ENCODE assay signal across 16 mouse cellular contexts in genomic region chr2:135538022-135538421, GRCm38 (mm10).
DNase-seq lines count a peak whose midpoint lies in the region; TF ChIP-seq lines count a peak whose summit lies in the region.
"Had no signal": no experiment of that assay in that cellular context is flagged by ENCODE, and none has a peak within 500 bp of the region (broad histone marks: within the 10 kb centered on the region; RNA-seq: fewer than 3 reads in every experiment).

No protein-coding gene starts in this region.

- H3K27ac ChIP-seq in testis, adult 2 months (ENCODE audit: control insufficient read depth, insufficient read depth, low read depth, low read length): peak overlapping the region; percentile 33
- peak overlapping the region; percentile 84 for H3K27ac ChIP-seq in heart, embryonic 10.5 days
- H3K27ac ChIP-seq: hindbrain, embryonic 14.5 days; limb, embryonic 13.5 days; lung, embryonic 15.5 days; midbrain, embryonic 12.5 days; neural tube, embryonic 15.5 days had no signal

- H3K36me3 ChIP-seq in testis, adult 2 months (ENCODE audit: control insufficient read depth, insufficient read depth, low read length): no peaks in the 10 kb centered on the region
- H3K36me3 ChIP-seq in heart, embryonic 10.5 days: no peaks in the 10 kb centered on the region
- H3K36me3 ChIP-seq: limb, embryonic 13.5 days; lung, embryonic 15.5 days; midbrain, embryonic 12.5 days; neural tube, embryonic 15.5 days had no signal

- H3K4me1 ChIP-seq in testis, adult 2 months (ENCODE audit: control insufficient read depth, insufficient read depth, low read length): peaks cover 2% of the 10 kb centered on the region
- peaks cover 19% of the 10 kb centered on the region for H3K4me1 ChIP-seq in heart, embryonic 10.5 days
- H3K4me1 ChIP-seq: limb, embryonic 13.5 days had no signal

- TF ChIP-seq CTCF in testis, adult 2 months (IDR thresholded peaks at IDR 0.05; ENCODE audit: control insufficient read depth, insufficient read depth, insufficient replicate concordance, low read depth, low read length): no peak

- no peaks in the 10 kb centered on the region for H3K27me3 ChIP-seq in testis, adult 2 months (ENCODE audit: control insufficient read depth, insufficient read depth, low read length)
- no peaks in the 10 kb centered on the region for H3K27me3 ChIP-seq in heart, embryonic 10.5 days (ENCODE audit: insufficient read depth, poor library complexity, severe bottlenecking)
- H3K27me3 ChIP-seq: CH12.LX; limb, embryonic 13.5 days; lung, embryonic 15.5 days; midbrain, embryonic 12.5 days; neural tube, embryonic 15.5 days had no signal

- no peak overlapping the region for H3K4me3 ChIP-seq in testis, adult 2 months (ENCODE audit: control insufficient read depth, low read depth, low read length)
- no peak overlapping the region for H3K4me3 ChIP-seq in heart, embryonic 10.5 days
- H3K4me3 ChIP-seq: limb, embryonic 13.5 days; lung, embryonic 15.5 days; midbrain, embryonic 12.5 days; neural tube, embryonic 15.5 days had no signal

- H3K9me3 ChIP-seq in heart, embryonic 10.5 days: no peaks in the 10 kb centered on the region
- H3K9me3 ChIP-seq: limb, embryonic 13.5 days; lung, embryonic 15.5 days; neural tube, embryonic 15.5 days had no signal

- TF ChIP-seq POLR2A in testis, adult 2 months (IDR thresholded peaks at IDR 0.05; ENCODE audit: control insufficient read depth, low read depth, low read length): no peak

- peak; percentile 26 to 29 for DNase-seq in heart, adult 9 months (ENCODE audit: low spot score in 2 of 2)
- DNase-seq in heart, postnatal 4 days: no peak
- no peak for DNase-seq in testis, postnatal 14 days (ENCODE audit: low spot score)
- no peak for DNase-seq in heart, embryonic 10.5 days (ENCODE audit: low spot score)
- no peak for DNase-seq in ovary, postnatal 10 days (ENCODE audit: low spot score)
- DNase-seq in neural tube, embryonic 10.5 days (ENCODE audit: extremely low spot score, low spot score): no peak
- DNase-seq: adrenal gland, postnatal 10 days; kidney, adult 8-10 months; thymus, postnatal 14 days had no signal

- 83% methylated on average over 2 of the region's 2 CpGs for WGBS in heart, embryonic 10.5 days

Comparison
In these comparisons a context has a peak if more than half of its experiments do, and no peak if none do; other contexts are left out.
1. DNase-seq: peak in heart, adult 9 months (2 of 2); none in heart, postnatal 4 days (single experiment), testis, postnatal 14 days (single experiment), heart, embryonic 10.5 days (single experiment), ovary, postnatal 10 days (single experiment) and neural tube, embryonic 10.5 days (single experiment).